Mouse (Mus musculus): ENCODE data around the gene Scd2.
"Not testable (repeated sequence)": the region's sequence is repeated elsewhere in the genome, so short reads cannot be mapped to it uniquely, and the experiment has no call there.

The Scd2 gene

DNA sequence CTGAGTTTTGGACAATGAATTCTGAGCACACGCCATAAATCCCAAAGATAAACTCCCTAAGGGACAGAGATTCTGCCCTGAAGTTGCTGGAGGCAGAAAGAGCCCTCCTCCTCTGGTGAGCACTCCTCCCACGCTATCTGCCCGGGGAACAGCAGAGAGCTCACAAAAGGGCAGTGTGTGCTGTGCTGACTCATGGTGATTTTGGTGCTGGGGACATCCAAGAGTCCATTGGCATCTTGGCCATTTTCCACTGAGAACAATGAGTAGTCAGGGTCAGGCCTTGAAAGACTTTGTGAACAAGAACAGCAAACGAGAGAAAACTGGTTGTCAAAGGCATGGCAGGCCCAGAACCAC lies 18.5 kb downstream of the Scd2 start:
- DNase-seq (ENCODE audit: low spot score), result no peak

DNA sequence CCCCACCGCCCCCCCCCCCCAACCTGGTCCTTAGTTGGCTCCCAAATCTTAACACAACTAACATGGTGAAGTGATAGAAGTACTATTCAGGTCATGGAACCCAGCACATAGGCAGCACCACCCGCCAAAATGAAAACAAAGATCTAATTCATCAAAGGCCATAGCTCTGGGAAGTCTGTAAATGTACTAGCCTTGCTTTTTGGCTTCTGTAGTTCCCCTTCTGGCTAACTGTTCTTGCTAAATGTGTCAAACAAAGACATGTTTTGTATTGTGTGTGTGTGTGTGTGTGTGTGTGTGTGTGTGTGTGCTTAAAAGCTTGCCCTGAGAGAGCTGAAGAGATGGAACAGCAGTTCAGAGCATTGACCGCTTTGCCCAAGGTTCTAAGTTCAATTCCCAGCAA lies 19.6 kb downstream of the Scd2 start:
- DNase-seq (ENCODE audit: low spot score), result no peak

DNA sequence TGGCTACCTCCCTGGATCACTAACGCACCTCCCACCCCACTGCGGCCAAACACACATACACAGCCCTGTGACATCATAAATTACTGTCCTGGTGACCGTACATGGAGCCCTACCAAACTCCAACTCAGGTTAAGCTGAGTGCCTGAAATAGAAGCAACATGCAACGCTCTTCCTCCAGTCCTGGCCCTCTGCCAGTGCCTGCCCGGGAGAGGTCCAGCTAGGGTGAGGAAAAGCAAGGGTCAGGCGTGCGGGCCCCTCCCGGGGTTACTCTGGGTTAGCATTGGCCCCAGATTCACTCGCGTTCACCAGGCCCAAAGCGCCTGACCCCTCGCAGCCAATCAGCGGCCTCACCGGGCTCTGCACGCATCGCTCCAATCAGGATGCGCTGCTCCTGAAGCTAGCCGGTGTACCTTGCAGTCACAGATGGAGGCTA lies 20.9 kb downstream of the Scd2 start:
- DNase-seq (ENCODE audit: low spot score), result peak; percentile 55

DNA sequence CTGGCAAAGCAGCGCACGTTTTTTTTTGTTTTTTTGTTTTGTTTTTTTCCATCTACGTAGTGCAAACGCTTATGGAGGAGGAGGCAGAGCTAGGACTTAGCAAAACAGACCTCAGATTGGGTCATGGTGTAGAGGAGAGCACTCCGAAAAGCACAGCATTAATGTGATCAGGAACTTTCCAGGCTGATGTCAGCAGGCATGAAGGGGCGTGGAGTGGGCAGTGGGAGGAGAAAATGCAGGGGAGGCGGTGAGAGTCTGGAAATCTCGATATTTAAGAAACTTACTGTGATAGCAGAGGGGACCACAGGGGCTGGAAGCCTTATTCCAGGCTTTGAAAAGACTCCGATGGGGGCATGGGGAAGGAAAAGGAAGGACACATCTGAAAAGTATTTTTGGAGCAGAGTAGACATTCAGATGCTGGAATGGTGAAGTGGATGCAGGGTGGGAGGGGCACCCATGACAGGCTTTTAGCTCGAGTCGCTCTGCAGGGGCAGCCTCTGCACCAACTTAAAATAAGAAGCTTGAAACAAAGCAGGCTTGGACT lies 21.5 kb downstream of the Scd2 start:
- DNase-seq (ENCODE audit: low spot score), result no peak

DNA sequence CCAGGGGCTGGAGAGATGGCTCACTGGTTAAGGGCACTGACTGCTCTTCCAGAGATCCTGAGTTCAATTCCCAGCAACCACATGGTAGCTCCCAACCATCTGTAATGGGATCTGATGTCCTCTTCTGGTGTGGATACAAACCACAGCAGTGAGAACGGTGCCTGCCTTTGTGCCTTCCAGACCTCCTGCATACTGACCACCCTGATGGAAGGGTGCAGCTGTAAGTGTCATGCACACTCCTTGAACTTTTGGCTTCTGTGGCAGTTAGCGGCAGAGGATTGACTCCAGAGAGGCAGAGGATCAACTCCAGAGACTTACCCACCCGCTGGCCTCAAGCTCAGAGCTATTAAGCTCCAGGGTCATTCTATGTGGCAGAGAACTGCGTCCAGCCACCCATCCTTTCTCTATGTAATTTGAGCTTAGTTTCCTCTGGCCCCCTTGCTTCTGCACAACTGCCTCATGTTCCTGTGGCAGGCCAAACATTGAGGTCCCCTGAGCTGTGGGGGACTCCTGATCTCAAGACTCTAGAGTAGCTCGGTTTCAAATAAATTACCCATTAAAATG lies 23.4 kb downstream of the Scd2 start:
- DNase-seq (ENCODE audit: low spot score), result no peak

DNA sequence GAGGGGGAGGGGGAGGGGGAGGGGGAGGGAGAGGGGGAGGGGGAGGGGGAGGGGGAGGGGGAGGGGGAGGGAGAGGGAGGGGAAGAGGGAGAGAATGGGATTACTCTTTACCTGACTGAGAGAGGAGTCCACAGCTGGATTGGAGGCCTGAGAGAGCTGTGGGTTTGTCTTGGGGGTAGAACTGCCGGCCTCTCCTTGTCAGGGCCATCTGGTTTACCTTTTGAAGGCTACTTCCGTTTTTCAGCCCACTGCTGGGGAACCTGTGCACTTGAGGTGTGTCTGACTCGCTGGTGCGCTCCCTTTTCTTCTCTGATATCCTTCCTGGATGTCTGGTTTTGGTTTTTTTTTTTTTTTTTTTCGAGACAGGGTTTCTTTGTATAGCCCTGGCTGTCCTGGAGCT lies 23.9 kb downstream of the Scd2 start:
- no peak for DNase-seq (ENCODE audit: low spot score)

DNA sequence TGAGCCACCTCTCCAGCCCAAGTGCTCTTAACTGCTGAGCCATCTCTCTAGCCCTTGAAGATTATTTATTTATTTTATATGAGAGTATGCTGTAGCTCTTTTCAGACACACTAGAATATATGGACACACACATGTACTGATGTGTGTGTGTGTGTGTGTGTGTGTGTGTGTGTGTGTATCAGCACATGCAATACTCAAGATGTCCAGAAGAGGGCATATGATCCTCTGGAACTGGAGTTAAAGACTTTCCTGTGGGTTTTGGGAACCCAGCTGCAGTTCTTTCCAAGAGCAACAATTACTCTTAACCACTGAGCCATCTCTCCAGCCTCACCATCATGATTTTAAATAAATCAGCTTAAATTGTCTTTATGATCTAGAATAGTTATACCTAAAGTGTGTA lies 25.1 kb downstream of the Scd2 start:
- DNase-seq (ENCODE audit: low spot score), result no peak

DNA sequence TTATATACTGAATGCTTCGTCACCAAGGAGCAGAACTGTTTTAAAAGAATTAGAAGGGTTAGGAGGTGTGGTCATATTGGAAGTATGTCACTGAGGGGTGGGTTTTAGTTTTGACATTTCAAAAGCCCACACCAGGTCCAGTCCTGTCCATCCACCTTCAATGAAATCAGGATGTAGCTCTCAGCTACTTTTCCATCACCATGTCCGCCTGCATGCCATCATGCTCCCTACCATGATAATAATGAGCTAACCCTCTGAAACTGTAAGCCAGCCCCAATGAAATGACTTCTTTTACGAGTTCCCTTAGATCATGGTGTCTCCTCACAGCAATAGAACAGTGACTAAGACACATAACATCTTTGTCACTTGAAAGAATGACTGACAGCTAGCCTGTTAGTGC lies 26.8 kb downstream of the Scd2 start:
- DNase-seq (ENCODE audit: low spot score), result no peak

DNA sequence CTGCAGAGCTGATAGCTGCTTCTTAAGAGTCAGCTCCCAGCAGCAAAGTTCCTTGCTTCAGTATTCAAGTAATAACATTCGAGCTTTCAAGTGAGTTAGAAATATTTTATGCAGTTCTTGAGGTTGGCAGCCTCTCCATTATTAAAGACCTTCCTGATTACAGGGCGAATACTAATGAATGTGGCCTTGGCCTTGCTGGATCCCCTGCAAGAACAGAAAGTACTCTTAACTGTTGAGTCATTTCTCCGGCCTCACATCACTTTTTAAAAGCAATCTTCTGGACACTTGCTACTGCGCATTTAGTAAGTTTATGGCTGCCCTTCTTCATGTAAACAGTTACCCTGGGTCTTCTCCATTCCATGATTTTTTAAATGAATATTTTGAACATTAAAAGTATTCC lies 27.7 kb downstream of the Scd2 start:
- no peak for DNase-seq (ENCODE audit: low spot score)

DNA sequence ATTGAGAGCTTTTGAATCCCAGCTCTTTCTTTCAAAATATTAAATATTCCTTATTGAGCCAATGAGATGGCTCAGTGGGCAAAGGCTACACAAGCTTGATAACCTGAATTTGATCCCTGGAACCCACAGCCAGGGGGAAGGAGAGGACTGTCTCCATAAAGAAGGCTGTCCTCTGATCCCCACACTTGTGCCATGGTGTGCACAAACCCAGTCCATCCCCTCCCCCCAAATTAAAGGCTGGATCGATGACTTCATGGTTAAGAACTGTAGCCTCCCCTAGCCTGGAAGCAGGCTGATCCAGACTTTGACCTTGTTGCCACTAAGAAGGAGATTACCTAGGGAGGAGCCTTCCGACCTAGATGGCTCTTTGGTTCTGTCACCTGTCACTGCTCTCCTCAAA lies 28.2 kb downstream of the Scd2 start:
- no peak for DNase-seq (ENCODE audit: low spot score)

DNA sequence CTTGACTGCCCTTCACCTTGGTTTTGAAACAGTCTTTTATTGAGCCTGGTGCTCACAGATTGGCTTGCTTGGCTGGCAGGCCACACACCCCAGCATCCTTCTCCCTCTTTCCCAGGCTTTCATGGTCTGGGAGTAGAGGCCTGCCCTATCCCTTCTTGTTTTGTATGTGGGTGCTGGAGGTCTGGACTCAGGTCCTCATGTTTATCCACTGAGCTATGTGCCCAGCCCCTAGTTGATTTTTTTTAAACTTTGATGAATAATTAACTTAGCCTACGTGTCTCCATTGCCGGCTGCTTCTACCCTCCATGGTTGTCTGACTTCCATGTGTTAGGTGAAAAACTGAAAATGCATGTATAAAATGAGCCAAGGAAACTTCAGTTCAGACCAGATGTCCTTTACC lies 36.1 kb downstream of the Scd2 start:
- DNase-seq (ENCODE audit: low spot score), result no peak

DNA sequence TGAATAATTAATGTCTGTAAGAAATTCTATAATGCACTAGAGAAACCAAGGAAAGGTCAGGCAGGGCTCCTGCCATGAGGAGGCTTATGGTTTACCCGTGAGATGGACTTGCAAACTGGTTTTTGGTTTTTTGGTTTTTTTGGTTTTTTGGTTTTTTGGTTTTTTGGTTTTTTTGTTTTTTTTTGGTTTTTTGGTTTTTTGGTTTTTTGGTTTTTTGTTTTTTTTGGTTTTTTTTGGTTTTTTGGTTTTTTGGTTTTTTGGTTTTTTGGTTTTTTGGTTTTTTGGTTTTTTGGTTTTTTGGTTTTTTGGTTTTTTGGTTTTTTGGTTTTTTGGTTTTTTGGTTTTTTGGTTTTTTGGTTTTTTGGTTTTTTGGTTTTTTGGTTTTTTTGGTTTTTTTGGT lies 37.7 kb downstream of the Scd2 start:
- not testable (repeated sequence) for DNase-seq (ENCODE audit: low spot score)

DNA sequence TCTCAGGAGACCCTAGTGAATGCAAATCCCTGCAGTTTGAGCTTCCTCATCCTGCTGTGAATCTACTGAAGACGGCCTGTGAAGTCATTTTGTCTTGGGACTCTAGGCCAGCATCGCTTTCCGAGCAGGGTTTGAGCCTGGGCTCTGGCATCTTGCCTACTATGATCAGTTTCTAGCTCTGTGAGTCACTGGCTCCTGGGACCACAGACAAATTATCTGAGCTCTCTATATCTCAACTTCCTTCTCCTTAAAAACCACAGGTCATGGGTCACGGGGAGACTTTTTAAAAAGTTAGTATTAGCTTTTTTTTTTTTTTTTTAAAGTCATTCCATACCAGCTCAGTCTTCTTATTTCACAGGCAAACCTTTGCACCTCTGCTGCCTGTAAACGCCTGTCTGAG lies 38.4 kb downstream of the Scd2 start:
- DNase-seq (ENCODE audit: low spot score), result no peak

DNA sequence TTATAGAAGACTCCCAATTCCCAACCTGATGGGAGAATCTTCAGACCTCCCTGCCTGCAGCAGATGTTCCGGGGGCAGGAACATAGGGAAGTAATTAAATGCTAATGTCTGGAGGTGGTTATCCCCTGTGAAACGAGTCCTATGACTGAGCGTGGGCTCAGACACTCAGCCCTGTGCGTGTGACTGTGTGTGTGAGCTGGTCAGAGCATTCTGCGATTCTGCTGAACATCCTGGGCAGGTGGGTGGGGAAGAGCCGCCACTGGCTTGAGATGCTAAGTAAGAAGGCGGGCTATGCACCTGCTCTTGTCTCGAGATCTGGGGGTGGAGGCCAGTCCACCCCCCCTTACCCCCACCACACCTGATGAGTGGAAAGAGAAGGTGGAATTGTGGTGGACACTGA lies 38.9 kb downstream of the Scd2 start:
- no peak for DNase-seq (ENCODE audit: low spot score)

DNA sequence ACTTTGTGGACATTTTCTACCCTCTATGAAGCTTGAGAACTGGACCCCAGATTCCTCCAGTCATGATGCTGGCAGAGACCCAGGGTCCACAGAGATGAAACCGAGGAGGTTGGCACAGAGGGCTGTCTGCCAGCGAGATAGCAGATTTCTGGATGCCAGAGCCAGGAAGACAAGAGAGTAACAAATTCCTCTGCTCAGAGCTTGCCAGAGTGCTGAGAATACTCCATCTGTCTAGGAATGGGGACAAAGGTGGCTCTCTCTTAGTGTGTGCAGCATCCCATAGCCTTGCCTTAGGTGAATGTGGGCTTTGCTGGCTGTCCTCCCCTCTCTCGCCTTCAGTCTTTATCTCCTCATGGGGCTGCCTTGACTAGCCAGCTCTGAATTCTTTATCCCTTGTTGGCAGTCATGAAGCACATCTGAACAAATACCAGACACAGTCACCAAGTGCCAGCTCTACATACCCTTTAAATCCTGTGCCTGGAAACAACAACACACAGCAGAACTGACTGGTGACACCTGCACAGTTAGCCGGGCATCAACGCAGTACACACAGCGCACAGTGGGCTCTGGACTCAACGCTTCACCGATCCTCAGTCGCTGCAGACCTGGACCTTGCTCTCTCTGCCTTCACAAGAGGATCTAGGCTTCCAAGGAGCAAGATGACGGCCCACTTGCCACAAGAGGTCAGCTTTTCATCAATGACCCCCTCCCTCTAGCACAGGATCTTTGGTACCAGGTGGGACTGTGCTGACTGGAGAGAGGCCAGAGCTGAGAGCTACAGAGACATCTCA lies 39.6 kb downstream of the Scd2 start, which contains the start of gene Scd4:
Scd4 (plus strand) TSS at position 260 of the 791 bp plus-strand sequence.
- no peak for DNase-seq (ENCODE audit: low spot score)

DNA sequence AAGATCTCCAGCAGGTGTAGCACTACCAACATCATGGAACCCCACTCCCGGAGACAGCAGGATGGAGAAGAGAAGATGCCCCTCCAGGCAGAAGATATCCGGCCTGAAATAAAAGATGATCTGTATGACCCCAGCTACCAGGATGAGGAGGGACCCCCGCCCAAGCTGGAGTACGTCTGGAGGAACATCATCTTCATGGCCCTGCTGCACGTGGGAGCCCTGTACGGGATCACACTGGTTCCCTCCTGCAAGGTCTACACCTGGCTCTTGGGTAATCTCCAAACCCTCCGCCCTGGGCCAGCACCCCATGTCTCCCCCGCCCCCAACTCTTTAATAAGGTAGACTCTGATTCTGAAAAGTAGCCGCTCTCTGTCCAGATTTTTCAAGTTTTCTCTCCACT lies 40.5 kb downstream of the Scd2 start:
- DNase-seq (ENCODE audit: low spot score), result no peak

DNA sequence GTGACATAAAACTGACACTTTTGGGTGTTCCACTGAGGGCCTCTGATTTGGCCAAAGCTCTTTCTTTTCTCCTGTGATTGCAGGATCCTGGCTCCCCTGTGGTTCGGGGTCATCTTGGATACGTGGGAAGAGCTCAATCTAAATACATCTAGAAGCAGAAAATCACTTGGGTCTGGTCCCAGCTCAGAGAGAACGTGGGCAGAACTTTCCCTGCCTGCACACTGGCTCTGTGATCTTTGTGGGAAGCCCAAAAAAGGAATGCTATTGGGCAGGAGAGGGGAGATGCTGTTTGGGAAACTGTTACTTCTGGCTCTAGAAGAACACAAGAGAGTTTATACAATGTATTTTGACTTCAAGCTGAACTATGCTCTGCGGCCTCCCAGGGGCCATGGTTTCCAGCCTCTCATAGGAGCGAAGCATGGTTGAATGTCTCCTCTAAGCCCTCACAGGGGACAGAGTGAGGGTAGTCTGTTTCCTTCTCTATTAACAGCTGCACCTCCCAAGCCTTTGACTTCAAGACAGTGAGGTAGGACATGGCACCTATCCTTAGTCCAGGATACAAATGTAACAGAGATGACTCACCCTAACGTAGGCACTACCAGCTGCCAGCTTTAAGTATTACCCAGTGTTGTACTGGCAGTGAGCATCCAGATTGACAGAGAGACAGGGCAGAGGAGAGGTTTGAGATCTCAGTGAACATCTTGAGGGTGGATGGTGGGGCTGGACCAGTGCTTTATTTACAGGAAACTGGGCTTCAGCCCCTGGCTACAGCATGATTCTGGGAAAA lies 42.6 kb downstream of the Scd2 start:
- no peak for DNase-seq (ENCODE audit: low spot score)

DNA sequence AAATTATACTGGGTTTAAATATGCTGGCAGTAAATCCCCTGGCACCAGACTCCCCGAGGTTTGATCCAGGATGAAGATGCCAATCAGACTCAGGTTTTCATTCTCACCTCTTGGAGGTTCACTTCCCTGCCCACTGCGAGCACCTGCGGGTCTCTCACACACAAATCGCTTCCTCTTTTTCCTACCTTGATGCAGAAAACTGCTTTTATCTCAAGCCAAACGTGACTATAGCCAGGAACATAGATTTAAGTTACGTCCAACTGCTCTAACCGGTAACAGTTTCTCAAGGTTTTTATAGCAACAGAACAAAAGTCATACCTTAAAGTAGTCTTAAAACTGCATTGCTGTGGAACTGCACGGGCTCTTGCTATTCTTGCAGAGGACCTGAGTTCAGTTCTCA lies 56.2 kb downstream of the Scd2 start:
- DNase-seq (ENCODE audit: low spot score), result no peak

DNA sequence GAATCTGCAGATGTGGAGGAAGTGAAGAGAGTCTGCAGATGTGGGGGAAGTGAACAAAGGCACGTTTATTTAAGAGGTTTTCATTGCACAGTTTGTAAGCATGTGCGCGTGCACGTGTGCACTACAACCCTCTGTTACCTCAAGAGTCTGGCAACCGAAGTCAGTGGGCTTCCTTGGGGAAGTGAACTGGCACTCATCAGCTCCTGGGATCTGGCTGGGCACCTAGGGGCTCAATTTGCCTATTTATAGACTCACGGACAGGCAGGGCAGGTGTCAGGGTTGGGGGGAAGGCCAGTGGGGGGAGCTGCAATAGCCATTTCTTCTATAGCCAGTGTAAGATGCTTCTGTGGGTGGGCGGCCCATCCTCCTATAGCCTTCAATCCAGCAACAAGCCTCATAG lies 58.3 kb downstream of the Scd2 start:
- no peak for DNase-seq (ENCODE audit: low spot score)

Data from ovary, postnatal 10 days (tissue).